Comparison of ENCODE assay signal across 19 mouse cellular contexts in genomic region chr1:59399554-59400325, GRCm38 (mm10).
DNase-seq lines count a peak whose midpoint lies in the region; ATAC-seq lines count a peak whose summit lies in the region.
"Had no signal": no experiment of that assay in that cellular context is flagged by ENCODE, and none has a peak within 500 bp of the region (broad histone marks: within the 10 kb centered on the region; RNA-seq: fewer than 3 reads in every experiment).

No protein-coding gene starts in this region.

- no peaks in the 10 kb centered on the region for H3K27me3 ChIP-seq in kidney, embryonic 16.5 days (ENCODE audit: insufficient read depth, low read length)
- no peaks in the 10 kb centered on the region for H3K27me3 ChIP-seq in embryonic facial prominence, embryonic 14.5 days (replicated peaks; ENCODE audit: control insufficient read depth, insufficient read depth, low read length)
- H3K27me3 ChIP-seq in forebrain, embryonic 14.5 days (replicated peaks; ENCODE audit: control insufficient read depth, insufficient read depth, low read length), result no peaks in the 10 kb centered on the region
- H3K27me3 ChIP-seq: liver, embryonic 12.5 days had no signal

- no peak overlapping the region for H3K4me3 ChIP-seq in kidney, embryonic 16.5 days (ENCODE audit: low read length)
- H3K4me3 ChIP-seq in embryonic facial prominence, embryonic 14.5 days (ENCODE audit: low read depth, low read length), result no peak overlapping the region
- no peak overlapping the region for H3K4me3 ChIP-seq in forebrain, embryonic 14.5 days (ENCODE audit: low read depth, low read length)
- H3K4me3 ChIP-seq: erythroblast, embryonic 14.5 days; heart, embryonic 12.5 days; layer of hippocampus, adult 2 months; liver, embryonic 12.5 days had no signal

- WGBS in kidney, embryonic 16.5 days, result 11% methylated on average over 2 of the region's 2 CpGs
- whole genome bisulfite sequencing in embryonic facial prominence, embryonic 14.5 days, result 34% methylated on average over 2 of the region's 2 CpGs
- WGBS in forebrain, embryonic 14.5 days, result 72% methylated on average over 2 of the region's 2 CpGs

- no peak overlapping the region; the same call in 1 of the 2 replicates for H3K9ac ChIP-seq in kidney, embryonic 16.5 days (replicated peaks; ENCODE audit: low read length)
- H3K9ac ChIP-seq in embryonic facial prominence, embryonic 14.5 days (ENCODE audit: low read depth, low read length), result no peak overlapping the region
- no peak overlapping the region for H3K9ac ChIP-seq in forebrain, embryonic 14.5 days (ENCODE audit: low read length)
- H3K9ac ChIP-seq: heart, embryonic 12.5 days; liver, embryonic 12.5 days had no signal

- no peaks in the 10 kb centered on the region for H3K36me3 ChIP-seq in kidney, embryonic 16.5 days (ENCODE audit: insufficient read depth, low read length)
- no peaks in the 10 kb centered on the region for H3K36me3 ChIP-seq in embryonic facial prominence, embryonic 14.5 days (ENCODE audit: control insufficient read depth, insufficient read depth, low read length)
- H3K36me3 ChIP-seq in forebrain, embryonic 14.5 days (ENCODE audit: control insufficient read depth, insufficient read depth, low read length), result no peaks in the 10 kb centered on the region
- H3K36me3 ChIP-seq: heart, embryonic 12.5 days; liver, embryonic 12.5 days had no signal

- DNase-seq in kidney, adult 9 months, result no peak
- DNase-seq in retina, postnatal 1 day, result peak; percentile 18
- no peak for DNase-seq in retina, embryonic 14.5 days (ENCODE audit: low spot score)
- DNase-seq in embryonic facial prominence, embryonic 14.5 days (ENCODE audit: low spot score), result no peak
- no peak for DNase-seq in forebrain, embryonic 14.5 days (ENCODE audit: low spot score)
- no peak for DNase-seq in cerebellum, postnatal 14 days
- DNase-seq: adrenal gland, postnatal 14 days; cerebellum, adult 18-20 months; right cerebral cortex, postnatal 14 days; thymus, postnatal 25 days had no signal

- peak overlapping the region; percentile 71 for H3K27ac ChIP-seq in kidney, embryonic 16.5 days (ENCODE audit: low read length)
- no peak overlapping the region for H3K27ac ChIP-seq in embryonic facial prominence, embryonic 14.5 days (replicated peaks; ENCODE audit: low read depth, low read length)
- no peak overlapping the region for H3K27ac ChIP-seq in forebrain, embryonic 14.5 days (ENCODE audit: low read depth, low read length)
- H3K27ac ChIP-seq: layer of hippocampus, adult 2 months; liver, embryonic 12.5 days had no signal

- H3K4me1 ChIP-seq in kidney, embryonic 16.5 days (ENCODE audit: insufficient read depth, low read length), result peaks cover 31% of the 10 kb centered on the region
- peaks cover 7% of the 10 kb centered on the region for H3K4me1 ChIP-seq in embryonic facial prominence, embryonic 14.5 days (ENCODE audit: control insufficient read depth, insufficient read depth, low read length)
- H3K4me1 ChIP-seq in forebrain, embryonic 14.5 days (ENCODE audit: control insufficient read depth, insufficient read depth, low read length), result peaks cover 7% of the 10 kb centered on the region
- H3K4me1 ChIP-seq: heart, embryonic 12.5 days had no signal

- H3K9me3 ChIP-seq in kidney, embryonic 16.5 days (ENCODE audit: low read length), result no peaks in the 10 kb centered on the region
- no peaks in the 10 kb centered on the region for H3K9me3 ChIP-seq in embryonic facial prominence, embryonic 14.5 days (ENCODE audit: control insufficient read depth, low read length)
- no peaks in the 10 kb centered on the region for H3K9me3 ChIP-seq in forebrain, embryonic 14.5 days (replicated peaks; ENCODE audit: control insufficient read depth, low read length)
- H3K9me3 ChIP-seq: heart, embryonic 12.5 days; liver, embryonic 12.5 days had no signal

- peak; percentile 80 for ATAC-seq in kidney, embryonic 16.5 days (ENCODE audit: low FRiP score, low TSS enrichment)
- ATAC-seq in embryonic facial prominence, embryonic 14.5 days (ENCODE audit: low read depth), result peak; percentile 61; the same call in 1 of the 2 replicates
- ATAC-seq in forebrain, embryonic 14.5 days, result no peak
- ATAC-seq: CD4-positive, CD25-positive, alpha-beta regulatory T cell, adult 4 months; forebrain, embryonic 16.5 days; inflammation-experienced regulatory T-cells, adult 6 months; liver, embryonic 12.5 days; midbrain, embryonic 16.5 days had no signal

- H3K4me2 ChIP-seq in kidney, embryonic 16.5 days (replicated peaks; ENCODE audit: low read depth, low read length), result no peak overlapping the region
- H3K4me2 ChIP-seq in embryonic facial prominence, embryonic 14.5 days (ENCODE audit: low read depth, low read length), result no peak overlapping the region
- H3K4me2 ChIP-seq in forebrain, embryonic 14.5 days (ENCODE audit: low read length), result no peak overlapping the region
- H3K4me2 ChIP-seq: heart, embryonic 12.5 days; liver, embryonic 12.5 days had no signal
